Mouse (Mus musculus): Measurements from ENCODE around the gene 4930432K21Rik. TPM values are rescaled to one million over a fixed set of nuclear protein-coding genes. Genes with fewer than 3 reads are reported as not detected.

4930432K21Rik gene
- polyA plus RNA-seq, 1 experiment = 0.79 TPM

DNA sequence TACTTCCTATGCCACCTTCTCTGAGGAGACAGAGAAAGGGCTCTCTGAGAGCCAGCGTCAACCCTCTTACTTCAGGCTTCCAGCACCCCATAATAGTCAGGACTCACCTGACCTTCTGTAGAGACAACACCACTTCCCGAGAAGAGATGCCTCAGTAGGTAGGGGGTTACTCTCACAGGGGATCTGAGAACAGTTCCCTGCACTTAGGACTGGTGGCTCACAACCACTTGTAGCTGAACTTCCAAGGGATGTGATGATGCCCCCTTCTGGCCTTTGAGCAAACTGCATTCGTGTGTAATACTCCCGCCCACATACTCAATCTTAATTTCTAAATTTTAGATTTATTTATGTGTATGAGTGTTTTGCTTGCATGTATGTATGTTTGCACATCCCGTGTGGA lies 45.7 kb downstream of the 4930432K21Rik start:
- H3K4me3 ChIP-seq (ENCODE audit: insufficient read depth, low read depth, low read length) = no peak overlapping the region
- peaks cover 10% of the 10 kb centered on the region for H3K4me1 ChIP-seq (ENCODE audit: control insufficient read depth, insufficient read depth, insufficient read length, low read length)
- H3K27ac ChIP-seq (replicated peaks; ENCODE audit: low read depth, low read length) = peak overlapping the region; percentile 100

GRCm38 (mm10) chr8:84194224-84194743 lies 46.5 kb downstream of the 4930432K21Rik start:
- Histone ChIP-seq H3K4me3 (ENCODE audit: insufficient read depth, low read depth, low read length) (no peak overlapping the region), H3K4me1 (ENCODE audit: control insufficient read depth, insufficient read depth, insufficient read length, low read length) (peaks cover 11% of the 10 kb centered on the region), H3K27ac (replicated peaks; ENCODE audit: low read depth, low read length) (no peak overlapping the region)

DNA sequence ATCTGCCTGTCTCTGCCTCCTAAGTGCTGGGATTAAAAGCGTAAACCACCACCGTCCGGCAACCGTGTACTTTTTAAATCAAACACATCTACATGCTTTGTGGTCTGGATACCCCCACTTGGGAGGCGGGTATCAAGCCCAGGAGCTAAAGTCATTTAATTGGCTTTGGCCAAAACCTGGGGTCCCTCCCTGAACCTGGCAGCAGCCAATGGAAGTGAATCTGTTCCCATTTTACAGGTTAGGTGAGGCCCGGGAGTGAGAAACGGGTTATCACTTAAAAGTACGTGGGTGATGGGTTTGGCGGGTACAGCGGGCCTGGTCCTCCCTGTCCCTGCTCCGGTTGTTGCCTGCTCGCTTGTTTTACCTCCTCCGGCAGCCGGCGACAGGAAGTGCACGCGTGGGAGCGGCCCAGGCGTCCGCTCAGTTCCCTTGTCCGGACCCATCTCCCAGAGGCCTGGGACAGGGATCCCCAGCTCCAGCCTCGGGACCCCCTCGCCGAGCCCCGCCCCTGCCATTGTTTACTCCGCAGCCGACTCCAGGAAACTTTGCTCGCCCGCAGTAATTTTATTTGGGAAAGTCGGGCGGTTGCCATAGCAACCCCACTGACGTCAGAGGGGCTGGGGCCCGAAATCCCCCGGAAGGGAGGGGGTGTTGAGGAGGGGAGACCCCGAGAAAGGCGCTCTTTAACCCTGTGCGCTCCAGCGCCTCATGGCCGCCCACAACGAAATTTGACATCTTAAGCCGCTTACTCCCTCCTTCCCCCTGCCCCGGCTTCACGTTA lies 49.5 kb downstream of the 4930432K21Rik start:
- peak overlapping the region; percentile 99 for H3K27ac ChIP-seq (replicated peaks; ENCODE audit: low read depth, low read length)
- peak overlapping the region; percentile 59 for H3K4me3 ChIP-seq (ENCODE audit: insufficient read depth, low read depth, low read length)
- H3K4me1 ChIP-seq (ENCODE audit: control insufficient read depth, insufficient read depth, insufficient read length, low read length) = peaks cover 5% of the 10 kb centered on the region; the same call in 1 of the 2 replicates

DNA sequence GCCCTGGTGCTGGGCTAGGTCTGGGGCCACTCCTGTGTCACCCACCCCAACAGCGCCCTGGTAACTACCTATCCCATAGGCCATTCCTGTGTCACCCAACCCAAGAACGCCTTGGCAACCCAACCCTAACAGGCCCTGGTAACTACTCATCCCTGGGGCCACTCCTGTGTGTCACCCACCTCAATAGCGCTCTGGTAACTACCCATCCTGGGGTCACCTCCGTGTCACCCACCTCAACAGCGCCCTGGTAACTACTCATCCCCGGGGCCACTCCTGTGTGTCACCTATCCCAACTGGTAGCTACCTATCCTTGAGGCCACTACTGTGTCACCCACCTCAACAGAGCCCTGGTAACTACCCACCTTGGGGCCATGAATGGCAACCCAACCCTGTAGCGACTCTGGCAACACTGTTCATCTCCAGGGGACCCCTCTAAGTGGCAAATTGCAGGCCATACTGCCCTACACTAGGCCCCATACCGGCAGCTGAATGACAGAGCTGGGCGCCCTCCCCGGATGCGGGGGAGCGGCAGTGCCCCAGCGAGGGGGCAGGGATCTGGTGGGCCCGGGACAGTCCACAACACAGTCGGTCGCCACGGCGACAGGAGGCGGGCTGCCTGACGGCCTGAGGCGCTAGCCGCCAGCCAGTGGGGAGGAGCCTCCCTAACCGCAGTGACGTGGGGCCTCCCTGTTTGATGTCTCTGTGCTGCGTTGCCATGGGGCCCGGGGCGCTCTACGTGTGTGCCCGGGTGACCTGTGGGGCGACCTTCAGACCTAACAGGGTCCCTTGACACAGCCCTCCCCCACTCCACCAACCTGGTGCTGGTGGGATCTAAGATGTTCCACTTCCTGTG lies 50.3 kb downstream of the 4930432K21Rik start:
- H3K4me3 ChIP-seq (ENCODE audit: insufficient read depth, low read depth, low read length) = peak overlapping the region; percentile 59
- H3K4me1 ChIP-seq (ENCODE audit: control insufficient read depth, insufficient read depth, insufficient read length, low read length) = peaks cover 5% of the 10 kb centered on the region; the same call in 1 of the 2 replicates
- peak overlapping the region; percentile 99 for H3K27ac ChIP-seq (replicated peaks; ENCODE audit: low read depth, low read length)

DNA sequence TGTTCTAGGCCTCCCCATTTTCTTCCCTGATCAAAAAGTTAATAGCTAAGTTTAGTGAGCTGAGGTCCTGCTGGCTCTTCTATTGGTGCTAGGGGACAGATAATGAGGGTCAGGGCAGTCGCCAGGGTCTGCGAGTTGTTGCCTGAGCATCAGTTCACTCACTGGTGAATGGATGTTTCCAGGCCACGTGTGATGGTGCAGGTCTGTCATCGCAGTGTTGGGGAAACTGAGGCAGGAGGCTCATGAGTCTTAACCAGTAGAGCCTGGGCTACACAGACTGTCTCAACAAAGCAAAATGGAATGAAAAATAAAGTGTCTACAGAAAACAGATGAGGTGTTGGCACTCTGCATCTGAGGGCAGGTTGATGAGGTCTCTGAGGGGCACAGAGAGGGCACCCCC lies 51.0 kb downstream of the 4930432K21Rik start:
- H3K4me3 ChIP-seq (ENCODE audit: insufficient read depth, low read depth, low read length) = peak overlapping the region; percentile 28
- H3K4me1 ChIP-seq (ENCODE audit: control insufficient read depth, insufficient read depth, insufficient read length, low read length) = peaks cover 5% of the 10 kb centered on the region; the same call in 1 of the 2 replicates
- H3K27ac ChIP-seq (replicated peaks; ENCODE audit: low read depth, low read length) = peak overlapping the region; percentile 87

DNA sequence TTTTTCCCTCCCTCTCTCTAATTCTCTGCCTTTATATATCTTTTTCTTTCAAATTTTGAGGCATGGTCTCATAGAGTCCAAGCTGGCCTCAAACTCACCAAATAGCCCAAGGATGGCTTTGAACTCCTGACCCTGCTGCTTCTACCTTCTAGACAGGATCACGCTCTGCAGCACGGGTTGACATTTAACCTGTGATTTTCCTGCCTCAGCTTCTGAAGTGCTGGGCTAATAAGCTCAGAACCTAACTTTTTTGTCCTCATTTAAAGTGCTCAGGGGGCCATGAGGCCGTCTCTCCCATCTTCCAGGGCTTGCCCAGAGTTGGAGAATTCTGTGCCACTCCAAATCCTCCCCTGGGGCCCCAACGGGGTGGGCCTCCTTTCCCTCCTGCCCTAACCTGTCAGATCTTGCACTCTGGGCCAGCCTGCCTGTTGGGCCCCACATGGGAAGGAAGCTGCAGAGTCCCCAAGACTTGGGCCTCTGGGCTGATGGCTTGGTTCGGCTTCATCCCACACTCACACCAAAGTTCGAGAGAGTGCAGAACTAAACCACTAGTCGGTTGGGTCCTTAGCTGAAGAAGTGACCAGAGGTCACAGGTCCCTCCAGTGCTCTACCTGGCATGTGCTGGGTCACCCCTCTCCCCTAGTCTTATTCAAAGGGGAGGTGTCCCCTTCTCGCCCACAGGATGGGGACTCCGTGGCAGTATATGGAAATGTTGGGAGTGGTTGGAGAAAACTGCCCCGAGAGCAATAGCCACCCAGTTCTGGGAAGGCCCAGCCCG lies 51.7 kb downstream of the 4930432K21Rik start:
- Histone ChIP-seq H3K4me1 (ENCODE audit: control insufficient read depth, insufficient read depth, insufficient read length, low read length) (peaks cover 5% of the 10 kb centered on the region; the same call in 1 of the 2 replicates), H3K27ac (replicated peaks; ENCODE audit: low read depth, low read length) (peak overlapping the region; percentile 75), H3K4me3 (ENCODE audit: insufficient read depth, low read depth, low read length) (no peak overlapping the region)

DNA sequence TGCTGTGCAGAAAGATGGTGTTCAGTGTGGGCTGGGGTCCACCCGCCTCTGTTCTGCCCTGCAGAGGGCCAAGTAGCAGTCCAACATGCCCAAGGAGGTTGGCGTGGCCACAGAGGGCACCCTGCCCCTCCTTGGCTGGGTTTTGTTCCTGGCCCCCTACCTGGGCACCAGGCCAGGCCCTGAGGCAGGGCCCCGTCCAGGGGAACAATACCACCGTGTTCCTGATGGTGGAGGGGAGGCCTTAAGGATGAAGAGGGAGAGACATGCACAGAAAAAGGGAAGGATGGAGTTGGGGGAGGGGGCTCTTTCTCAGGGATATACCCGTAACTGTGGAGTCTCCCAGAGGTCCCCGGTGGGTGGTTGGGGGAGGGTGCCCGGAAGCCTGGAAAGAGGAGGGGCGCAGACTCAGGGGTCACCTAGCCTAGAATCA lies 52.3 kb downstream of the 4930432K21Rik start:
- Histone ChIP-seq H3K27ac (replicated peaks; ENCODE audit: low read depth, low read length) (peak overlapping the region; percentile 75), H3K4me3 (ENCODE audit: insufficient read depth, low read depth, low read length) (peak overlapping the region; percentile 44), H3K4me1 (ENCODE audit: control insufficient read depth, insufficient read depth, insufficient read length, low read length) (peaks cover 5% of the 10 kb centered on the region; the same call in 1 of the 2 replicates)

DNA sequence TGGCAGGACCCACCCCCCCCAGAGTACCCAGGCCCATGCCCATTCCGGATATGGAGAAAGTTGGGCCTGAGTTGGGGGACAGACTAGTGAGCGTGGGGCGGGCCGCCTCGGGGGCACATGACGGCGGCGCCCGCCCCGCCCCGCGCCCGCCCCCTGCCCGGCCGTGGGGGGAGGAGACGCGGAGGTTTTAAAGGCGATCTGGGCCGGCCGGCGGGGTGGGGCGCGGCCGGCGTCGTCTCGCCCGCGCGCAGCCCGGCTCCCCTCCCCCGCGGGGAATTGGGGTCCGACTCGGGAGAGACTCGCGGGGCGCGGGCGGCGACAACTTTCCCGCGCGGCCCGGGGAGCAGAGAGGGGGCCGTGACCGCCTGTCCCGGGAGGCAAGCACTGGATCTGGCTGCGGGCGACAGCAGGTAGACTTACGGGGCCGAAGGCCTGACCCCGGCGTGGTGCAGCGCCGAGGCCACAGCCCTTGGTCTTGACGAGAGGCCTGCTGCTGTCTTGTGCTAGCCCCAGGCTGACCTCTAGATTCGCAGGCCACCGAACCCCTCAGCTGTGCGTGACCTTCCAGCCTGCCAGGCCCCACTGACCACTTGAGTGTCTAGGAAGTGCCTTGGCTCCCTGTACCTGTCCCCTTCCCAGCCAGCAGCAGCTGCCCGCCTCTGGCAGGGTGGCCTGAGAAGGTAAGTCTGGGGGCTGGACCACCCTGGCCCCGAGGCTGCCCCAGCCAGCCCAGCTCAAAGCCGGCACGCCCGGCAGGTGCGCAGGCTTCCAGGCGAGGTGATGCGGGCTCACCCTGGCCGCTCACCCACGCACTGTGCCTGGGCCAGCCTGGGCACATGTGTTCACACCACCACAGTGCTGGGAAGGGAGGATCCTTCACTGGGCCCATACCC lies 53.1 kb downstream of the 4930432K21Rik start:
- peak overlapping the region; percentile 98 for H3K27ac ChIP-seq (replicated peaks; ENCODE audit: low read depth, low read length)
- peaks cover 5% of the 10 kb centered on the region; the same call in 1 of the 2 replicates for H3K4me1 ChIP-seq (ENCODE audit: control insufficient read depth, insufficient read depth, insufficient read length, low read length)
- peak overlapping the region; percentile 88 for H3K4me3 ChIP-seq (ENCODE audit: insufficient read depth, low read depth, low read length)

DNA sequence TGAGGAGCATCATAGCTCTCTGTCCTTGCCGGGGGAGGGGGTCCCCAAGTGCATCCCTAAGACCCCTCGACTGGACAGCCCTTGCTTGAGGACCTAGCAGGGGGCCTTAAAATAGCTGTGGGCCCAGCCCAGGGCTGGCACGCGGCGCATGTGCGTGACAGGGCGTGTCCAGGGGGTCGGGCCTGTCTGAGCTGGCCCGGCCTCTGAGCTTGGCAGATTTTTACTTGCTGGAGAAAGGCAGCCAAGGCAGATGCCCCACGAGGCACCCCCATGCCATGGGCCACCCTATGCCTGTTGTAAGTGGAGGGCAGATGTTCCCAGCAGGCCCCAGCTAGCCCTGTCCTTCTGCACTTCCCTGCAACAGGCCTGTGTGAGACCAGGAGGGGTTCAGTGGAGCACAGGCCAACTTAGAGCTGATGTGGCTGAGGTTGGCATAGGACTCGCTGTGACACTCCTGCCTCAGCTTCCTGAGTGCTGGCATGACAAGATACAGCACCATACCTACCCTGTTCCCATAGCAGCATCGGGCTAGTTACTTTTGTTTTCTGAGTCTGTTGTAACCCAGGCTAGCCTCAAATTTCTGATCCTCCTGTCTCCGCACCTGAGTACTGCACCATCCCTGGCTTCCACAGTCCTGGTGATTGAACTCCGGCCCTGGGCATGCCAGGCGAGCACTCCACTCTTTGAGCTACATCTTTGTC lies 53.9 kb downstream of the 4930432K21Rik start:
- H3K4me1 ChIP-seq (ENCODE audit: control insufficient read depth, insufficient read depth, insufficient read length, low read length) = peaks cover 5% of the 10 kb centered on the region; the same call in 1 of the 2 replicates
- peak overlapping the region; percentile 88 for H3K4me3 ChIP-seq (ENCODE audit: insufficient read depth, low read depth, low read length)
- H3K27ac ChIP-seq (replicated peaks; ENCODE audit: low read depth, low read length) = peak overlapping the region; percentile 98

DNA sequence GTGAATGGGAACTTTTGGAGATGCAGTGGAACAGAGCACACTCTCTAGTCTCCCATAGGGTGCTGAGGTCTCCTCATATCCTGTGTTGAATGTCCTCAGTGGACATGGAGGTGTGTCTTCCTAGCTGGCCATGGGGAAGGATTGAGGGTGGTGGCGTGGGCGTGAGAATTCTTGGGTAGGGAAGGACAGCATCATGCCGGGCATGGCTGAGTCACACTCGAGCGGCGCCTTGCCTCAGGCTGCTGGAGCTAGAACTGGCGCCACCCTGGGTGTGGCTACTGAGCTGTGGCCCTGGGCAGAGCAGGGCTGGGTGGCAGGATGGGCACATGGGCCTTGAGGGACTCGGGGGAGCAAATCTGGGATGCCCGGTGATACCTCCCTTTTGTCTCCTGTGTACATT lies 54.6 kb downstream of the 4930432K21Rik start:
- Histone ChIP-seq H3K4me1 (ENCODE audit: control insufficient read depth, insufficient read depth, insufficient read length, low read length) (peaks cover 5% of the 10 kb centered on the region), H3K4me3 (ENCODE audit: insufficient read depth, low read depth, low read length) (peak overlapping the region; percentile 88), H3K27ac (replicated peaks; ENCODE audit: low read depth, low read length) (peak overlapping the region; percentile 98)

DNA sequence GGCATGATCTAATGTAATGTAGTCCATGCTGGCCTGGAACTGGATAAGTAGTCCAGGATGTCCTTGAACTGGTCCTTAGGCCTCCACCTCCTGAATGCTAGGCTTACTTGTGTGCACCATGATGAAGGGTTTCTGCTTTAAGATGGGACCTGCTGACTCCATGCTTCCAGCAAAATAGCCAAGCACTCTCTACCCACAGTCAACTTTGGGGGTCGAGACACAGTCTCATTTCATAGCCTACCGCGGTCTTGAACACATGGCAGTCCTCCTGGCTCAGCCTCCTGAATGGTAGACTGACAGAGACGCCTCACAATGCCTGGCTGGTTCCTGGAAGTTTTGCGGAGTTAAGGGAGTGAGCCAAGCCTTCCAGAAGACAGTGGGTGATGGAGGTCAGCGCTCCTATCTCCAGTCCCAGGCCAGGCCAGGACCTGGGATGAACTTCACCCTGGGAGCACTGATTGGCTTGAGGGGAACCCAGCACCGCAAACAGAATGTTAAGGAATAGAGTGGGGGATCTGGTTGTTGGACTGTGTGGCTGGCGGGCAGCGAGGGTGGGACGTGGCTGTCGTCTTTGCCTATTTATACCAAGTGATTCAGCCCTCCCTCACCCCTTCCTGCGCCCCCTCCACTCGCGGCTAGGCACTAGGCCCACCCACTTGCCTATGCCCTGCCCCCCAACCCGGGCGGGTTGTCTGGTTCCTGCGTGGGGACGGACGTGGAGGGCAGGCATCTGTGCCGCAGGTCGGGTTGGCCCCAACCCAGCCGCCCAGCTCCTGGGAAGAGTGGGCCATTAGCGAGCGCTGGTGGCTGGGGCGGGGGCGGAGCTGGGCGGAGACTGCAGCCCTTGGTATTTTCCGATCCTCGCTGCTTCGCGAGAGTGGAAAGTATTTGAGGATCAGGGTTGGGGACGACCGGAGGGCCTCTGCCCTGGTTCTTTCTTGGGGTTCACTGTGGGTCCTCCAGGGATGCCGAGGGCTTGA lies 55.4 kb downstream of the 4930432K21Rik start:
- Histone ChIP-seq H3K4me1 (ENCODE audit: control insufficient read depth, insufficient read depth, insufficient read length, low read length) (peaks cover 7% of the 10 kb centered on the region), H3K4me3 (ENCODE audit: insufficient read depth, low read depth, low read length) (peak overlapping the region; percentile 88), H3K27ac (replicated peaks; ENCODE audit: low read depth, low read length) (peak overlapping the region; percentile 98)

DNA sequence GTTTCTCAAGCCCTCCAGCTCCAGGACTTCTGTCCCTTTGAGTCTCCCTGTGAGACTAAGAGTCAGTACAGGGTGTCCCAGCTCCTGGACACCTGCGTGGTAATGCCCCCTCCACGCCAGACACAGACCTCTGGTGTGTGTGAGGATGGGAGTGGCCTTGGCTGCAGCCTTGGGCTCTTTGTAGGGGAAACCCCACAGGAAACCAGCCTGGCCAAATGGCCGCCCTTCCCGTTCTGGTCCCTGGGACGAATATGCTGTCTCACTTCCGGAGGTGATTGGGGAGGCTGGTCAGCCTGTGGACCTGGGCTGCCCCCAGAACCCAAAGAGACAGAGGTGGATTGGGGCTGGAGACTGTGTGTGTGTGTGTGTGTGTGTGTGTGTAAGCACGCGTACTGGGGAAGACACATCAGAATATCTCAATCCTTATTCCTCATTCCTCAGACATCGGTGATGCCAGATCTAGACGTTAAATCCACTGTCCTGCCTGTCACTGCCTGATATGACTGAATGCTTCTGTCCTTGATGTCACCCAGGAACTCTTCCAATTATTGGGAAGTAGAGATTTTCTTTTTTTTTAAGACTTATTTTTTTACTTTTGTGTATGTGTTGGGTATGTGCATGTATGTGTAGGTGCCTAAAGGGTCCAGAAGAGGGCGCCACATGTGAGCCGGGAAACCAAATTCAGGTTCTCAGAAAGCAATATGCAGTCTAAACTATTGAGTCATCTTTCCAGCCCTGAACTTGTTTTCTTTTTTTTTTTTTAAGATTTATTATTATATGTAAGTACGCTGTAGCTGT lies 56.3 kb downstream of the 4930432K21Rik start:
- Histone ChIP-seq H3K27ac (replicated peaks; ENCODE audit: low read depth, low read length) (peak overlapping the region; percentile 98), H3K4me1 (ENCODE audit: control insufficient read depth, insufficient read depth, insufficient read length, low read length) (peaks cover 12% of the 10 kb centered on the region), H3K4me3 (ENCODE audit: insufficient read depth, low read depth, low read length) (peak overlapping the region; percentile 88)
